Mouse (Mus musculus) forebrain, embryonic 14.5 days (tissue): ENCODE measurements at regions not wholly inside any gene's neighbourhood (a gene's known extent, or its start where the extent isn't known, plus 50 kb on each side); places are given as distances from the start of the nearest gene placed in this dataset.

ENCODE experiments used
- ATAC-seq: fragments of 200-750 bp; cut with Nextera tagmentation; 2 replicates; pipeline ENCODE4 v1.8.0; 2017; ENCODE audit warnings: mild to moderate bottlenecking, moderate library complexity
- DNase-seq: peaks from one replicate; pipeline ENCODE4 v3.0.0-alpha.2; 2015; ENCODE audit warnings: low spot score
- H3K27ac ChIP-seq: fragments of 300-500 bp; sonication (generic); 2 replicates; pipeline ENCODE4 v1.5.1; 2014; ENCODE audit warnings: low read depth, mild to moderate bottlenecking, control low read depth, low read length, moderate library complexity
- H3K27me3 ChIP-seq: fragments of 300-500 bp; sonication (generic); replicated peaks from 2 replicates; pipeline ENCODE4 v1.6.1; 2014; ENCODE audit warnings: low read length, control low read depth, mixed read lengths; ENCODE audit not compliant: control insufficient read depth, insufficient read depth
- H3K36me3 ChIP-seq: fragments of 300-500 bp; sonication (generic); 2 replicates; pipeline ENCODE4 v1.6.1; 2014; ENCODE audit warnings: low read length, control low read depth; ENCODE audit not compliant: control insufficient read depth, insufficient read depth
- H3K4me1 ChIP-seq: fragments of 300-500 bp; sonication (generic); 2 replicates; pipeline ENCODE4 v1.6.1; 2014; ENCODE audit warnings: antibody characterized with exemption, low read length, control low read depth; ENCODE audit not compliant: control insufficient read depth, insufficient read depth
- H3K4me2 ChIP-seq: fragments of 300-500 bp; sonication (generic); 2 replicates; pipeline ENCODE4 v1.6.1; 2014; ENCODE audit warnings: mild to moderate bottlenecking, control low read depth, low read length
- H3K4me3 ChIP-seq: fragments of 300-500 bp; sonication (generic); 2 replicates; pipeline ENCODE4 v1.5.1; 2014; ENCODE audit warnings: low read depth, low read length, control low read depth
- H3K9ac ChIP-seq: fragments of 300-500 bp; sonication (generic); 2 replicates; pipeline ENCODE4 v1.6.1; 2014; ENCODE audit warnings: mild to moderate bottlenecking, low read length, control low read depth, moderate library complexity
- H3K9me3 ChIP-seq: fragments of 300-500 bp; sonication (generic); replicated peaks from 2 replicates; pipeline ENCODE4 v1.6.1; 2016; ENCODE audit warnings: low read length, control low read depth, mixed read lengths; ENCODE audit not compliant: control insufficient read depth
- WGBS: fragments of 180-500 bp; shearing (Covaris S2); extraction: QIAGEN DNeasy Blood & Tissue Kit; methylation state at CpG from one replicate; pipeline ENCODE4 v1.1.7; 2014; 5-methylcytosine and 5-hydroxymethylcytosine counted together

- DNase-seq (peak; percentile 35), ATAC-seq (peak; percentile 43)
- no peak overlapping the region for H3K4me3 ChIP-seq
- no peaks in the 10 kb centered on the region for H3K9me3 ChIP-seq
- no peaks in the 10 kb centered on the region for H3K36me3 ChIP-seq
- peaks cover 8% of the 10 kb centered on the region; the same call in 1 of the 2 replicates for H3K4me1 ChIP-seq
- H3K27ac ChIP-seq: peak overlapping the region; percentile 35
- no peak overlapping the region for H3K4me2 ChIP-seq
- no peak overlapping the region for H3K9ac ChIP-seq
- H3K27me3 ChIP-seq: no peaks in the 10 kb centered on the region
- WGBS: 42% methylated on average over 7 of the region's 7 CpGs
Measured at GRCm38 (mm10) chr14:68361998-68362397, 932.1 kb downstream of the Synb start.

GRCm38 (mm10) chr14:68361481-68361880 lies 932.6 kb downstream of the Synb start:
- no peak overlapping the region for H3K4me2 ChIP-seq
- WGBS: 17% methylated on average over 6 of the region's 6 CpGs
- peaks cover 8% of the 10 kb centered on the region; the same call in 1 of the 2 replicates for H3K4me1 ChIP-seq
- H3K36me3 ChIP-seq: no peaks in the 10 kb centered on the region
- H3K4me3 ChIP-seq: no peak overlapping the region
- no peaks in the 10 kb centered on the region for H3K9me3 ChIP-seq
- DNase-seq (peak; percentile 92), ATAC-seq (peak; percentile 94)
- H3K27me3 ChIP-seq: no peaks in the 10 kb centered on the region
- no peak overlapping the region for H3K9ac ChIP-seq
- peak overlapping the region; percentile 35 for H3K27ac ChIP-seq

- DNase-seq (peak; percentile 57), ATAC-seq (peak; percentile 27; the same call in 1 of the 2 replicates)
- H3K9ac ChIP-seq: no peak overlapping the region
- H3K27me3 ChIP-seq: no peaks in the 10 kb centered on the region
- peaks cover 8% of the 10 kb centered on the region; the same call in 1 of the 2 replicates for H3K4me1 ChIP-seq
- H3K27ac ChIP-seq: no peak overlapping the region
- no peak overlapping the region for H3K4me3 ChIP-seq
- WGBS: 63% methylated on average over 7 of the region's 7 CpGs
- no peaks in the 10 kb centered on the region for H3K9me3 ChIP-seq
- H3K36me3 ChIP-seq: no peaks in the 10 kb centered on the region
- no peak overlapping the region for H3K4me2 ChIP-seq
Measured at GRCm38 (mm10) chr14:68356396-68356795, 937.7 kb downstream of the Synb start.

GRCm38 (mm10) chr14:68355462-68355905 lies 938.6 kb downstream of the Synb start:
- peak; percentile 90 for ATAC-seq

GRCm38 (mm10) chr14:68345527-68345926 lies 948.6 kb downstream of the Synb start:
- Histone ChIP-seq H3K27ac (no peak overlapping the region), H3K36me3 (no peaks in the 10 kb centered on the region), H3K27me3 (no peaks in the 10 kb centered on the region), H3K9me3 (no peaks in the 10 kb centered on the region), H3K4me1 (no peaks in the 10 kb centered on the region), H3K4me2 (no peak overlapping the region), H3K4me3 (no peak overlapping the region), H3K9ac (no peak overlapping the region)
- 88% methylated on average over 4 of the region's 4 CpGs for WGBS
- no peak for DNase-seq
- no peak for ATAC-seq

More at GRCm38 (mm10) chr14:68355462-68355905, 938.6 kb downstream of the Synb start:
- 16% methylated on average over 8 of the region's 8 CpGs for WGBS
- DNase-seq: peak; percentile 91
- Histone ChIP-seq H3K4me1 (peaks cover 8% of the 10 kb centered on the region; the same call in 1 of the 2 replicates), H3K36me3 (no peaks in the 10 kb centered on the region), H3K27ac (no peak overlapping the region), H3K27me3 (no peaks in the 10 kb centered on the region), H3K9ac (no peak overlapping the region), H3K4me2 (no peak overlapping the region), H3K9me3 (no peaks in the 10 kb centered on the region), H3K4me3 (no peak overlapping the region)

GRCm38 (mm10) chr14:68344715-68345114 lies 949.4 kb downstream of the Synb start:
- WGBS: 40% methylated on average over 3 of the region's 3 CpGs
- peak; percentile 52 for DNase-seq

GRCm38 (mm10) chr14:68338440-68338839 lies 955.7 kb downstream of the Synb start:
- peaks cover 3% of the 10 kb centered on the region; the same call in 1 of the 2 replicates for H3K4me1 ChIP-seq

More at GRCm38 (mm10) chr14:68344715-68345114, 949.4 kb downstream of the Synb start:
- Histone ChIP-seq H3K9me3 (no peaks in the 10 kb centered on the region), H3K4me3 (no peak overlapping the region), H3K36me3 (no peaks in the 10 kb centered on the region), H3K4me1 (no peaks in the 10 kb centered on the region), H3K4me2 (no peak overlapping the region), H3K27ac (no peak overlapping the region), H3K27me3 (no peaks in the 10 kb centered on the region), H3K9ac (no peak overlapping the region)
- no peak for ATAC-seq

GRCm38 (mm10) chr14:68325061-68325460 lies 969.0 kb downstream of the Synb start:
- H3K4me3 ChIP-seq: no peak overlapping the region
- ATAC-seq (no peak), DNase-seq (no peak)
- H3K9me3 ChIP-seq: no peaks in the 10 kb centered on the region
- H3K27me3 ChIP-seq: no peaks in the 10 kb centered on the region
- 93% methylated on average over 1 of the region's 1 CpGs for WGBS
- H3K36me3 ChIP-seq: no peaks in the 10 kb centered on the region
- no peak overlapping the region for H3K9ac ChIP-seq
- H3K4me1 ChIP-seq: no peaks in the 10 kb centered on the region
- H3K27ac ChIP-seq: no peak overlapping the region
- no peak overlapping the region for H3K4me2 ChIP-seq

More at GRCm38 (mm10) chr14:68338440-68338839, 955.7 kb downstream of the Synb start:
- H3K4me2 ChIP-seq: no peak overlapping the region
- H3K9me3 ChIP-seq: no peaks in the 10 kb centered on the region
- H3K27me3 ChIP-seq: no peaks in the 10 kb centered on the region
- DNase-seq (no peak), ATAC-seq (no peak)
- no peak overlapping the region for H3K4me3 ChIP-seq
- H3K27ac ChIP-seq: no peak overlapping the region
- H3K9ac ChIP-seq: no peak overlapping the region
- H3K36me3 ChIP-seq: no peaks in the 10 kb centered on the region
- WGBS: 59% methylated on average over 5 of the region's 5 CpGs

- DNase-seq (no peak), ATAC-seq (no peak)
- Histone ChIP-seq H3K27ac (no peak overlapping the region), H3K4me2 (no peak overlapping the region), H3K9ac (no peak overlapping the region), H3K4me1 (no peaks in the 10 kb centered on the region), H3K36me3 (no peaks in the 10 kb centered on the region), H3K4me3 (no peak overlapping the region), H3K27me3 (no peaks in the 10 kb centered on the region), H3K9me3 (no peaks in the 10 kb centered on the region)
- WGBS: 56% methylated on average over 6 of the region's 6 CpGs
Measured at GRCm38 (mm10) chr14:68323008-68323407, 971.1 kb downstream of the Synb start.
